Mouse (Mus musculus): ENCODE results near the gene Gm49510.
"Not testable (repeated sequence)": the region's sequence is repeated elsewhere in the genome, so short reads cannot be mapped to it uniquely, and the experiment has no call there.

The Gm49510 gene

DNA sequence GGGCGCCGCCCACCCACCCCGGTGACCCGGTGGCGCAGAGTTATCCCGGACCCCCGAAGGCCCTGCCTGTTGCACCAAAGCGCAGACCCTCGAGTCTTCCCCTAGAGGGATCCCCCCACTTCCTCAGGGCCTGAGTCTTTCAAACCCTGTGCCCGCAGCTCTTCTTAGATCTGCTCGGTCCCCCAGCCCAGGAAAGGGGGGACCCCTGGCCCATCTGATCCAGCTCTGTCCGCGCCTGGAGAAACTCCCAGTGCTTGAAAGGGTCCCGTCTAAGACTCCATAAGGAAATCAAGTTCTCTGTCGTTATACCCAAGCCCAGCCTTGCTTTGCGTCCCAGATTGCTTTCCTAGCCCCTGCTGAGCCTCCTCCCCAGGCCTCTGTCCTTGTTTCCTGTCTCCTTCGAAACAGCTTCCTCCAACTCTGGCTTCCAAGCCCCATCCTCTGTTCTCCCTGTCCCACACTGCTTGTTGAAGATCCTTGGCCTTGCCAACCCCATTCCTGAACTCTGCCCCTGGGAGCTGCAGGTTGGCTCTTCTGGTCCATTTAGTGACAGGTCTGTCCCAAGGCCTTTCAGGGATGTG, 21.6 kb upstream of the Gm49510 start:
- no peak for DNase-seq (ENCODE audit: extremely low spot score, low spot score)

DNA sequence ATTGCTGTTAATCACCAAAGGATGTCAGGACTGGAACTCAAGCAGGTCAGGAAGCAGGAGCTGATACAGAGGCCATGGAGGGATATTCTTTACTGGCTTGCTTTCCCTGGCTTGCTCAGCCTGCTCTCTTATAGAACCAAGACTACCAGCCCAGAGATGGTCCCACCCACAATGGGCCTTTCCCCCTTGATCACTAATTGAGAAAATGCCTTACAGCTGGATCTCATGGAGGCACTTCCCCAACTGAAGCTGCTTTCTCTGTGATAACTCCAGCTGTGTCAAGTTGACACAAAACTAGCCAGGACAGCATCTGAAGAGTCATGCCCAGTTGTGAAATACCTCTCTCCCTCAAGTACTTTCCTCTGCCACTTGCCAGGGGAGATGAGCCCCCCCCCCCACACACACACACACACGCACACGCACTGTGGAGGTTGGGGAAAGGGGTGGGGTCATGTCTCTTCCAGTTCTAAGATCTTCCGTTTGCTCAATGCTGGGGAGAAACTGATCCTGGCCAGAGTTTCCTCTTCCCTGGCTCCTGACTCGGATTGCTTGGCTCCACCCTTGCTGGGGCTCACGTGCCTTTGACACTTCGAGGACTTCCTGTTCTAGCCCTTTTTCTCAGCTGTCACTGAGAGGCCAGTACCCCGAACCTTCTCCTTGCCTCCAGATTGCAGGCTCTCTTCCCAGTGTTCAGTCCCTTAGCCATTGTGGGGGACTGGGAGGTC, 20.5 kb upstream of the Gm49510 start:
- DNase-seq (ENCODE audit: extremely low spot score, low spot score): not testable (repeated sequence)

GRCm38 (mm10) chr15:78880432-78880831, 19.0 kb upstream of the Gm49510 start:
- no peak for DNase-seq (ENCODE audit: extremely low spot score, low spot score)

GRCm38 (mm10) chr15:78881828-78882227, 17.6 kb upstream of the Gm49510 start:
- DNase-seq (ENCODE audit: extremely low spot score, low spot score): no peak

DNA sequence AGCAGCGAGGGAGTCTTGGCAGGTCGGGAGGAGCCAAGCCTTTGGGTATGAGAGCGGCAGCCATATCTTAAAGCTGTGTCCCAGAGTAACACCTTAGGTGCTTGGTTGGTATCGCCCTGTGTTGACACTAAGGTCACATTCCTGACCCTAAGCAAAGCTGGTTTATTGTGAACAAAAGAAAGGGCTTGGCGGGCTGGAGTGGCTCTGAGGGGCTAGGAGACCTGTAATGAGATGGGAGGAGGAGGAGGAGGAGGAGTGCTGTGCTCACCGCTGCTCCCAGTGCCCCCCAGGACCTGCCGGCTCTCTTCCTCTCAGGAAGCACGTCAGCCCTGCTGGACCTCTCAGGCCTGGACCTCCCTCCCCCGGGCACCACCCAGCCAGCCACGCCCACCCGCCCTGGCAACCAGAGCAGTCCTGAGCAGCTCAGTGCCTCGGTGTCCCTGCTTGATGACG, 10.0 kb upstream of the Gm49510 start:
- DNase-seq (ENCODE audit: extremely low spot score, low spot score): no peak

- DNase-seq (ENCODE audit: extremely low spot score, low spot score): no peak
These were observed 7.0 kb upstream of the Gm49510 start for GRCm38 (mm10) chr15:78892440-78892839.

DNA sequence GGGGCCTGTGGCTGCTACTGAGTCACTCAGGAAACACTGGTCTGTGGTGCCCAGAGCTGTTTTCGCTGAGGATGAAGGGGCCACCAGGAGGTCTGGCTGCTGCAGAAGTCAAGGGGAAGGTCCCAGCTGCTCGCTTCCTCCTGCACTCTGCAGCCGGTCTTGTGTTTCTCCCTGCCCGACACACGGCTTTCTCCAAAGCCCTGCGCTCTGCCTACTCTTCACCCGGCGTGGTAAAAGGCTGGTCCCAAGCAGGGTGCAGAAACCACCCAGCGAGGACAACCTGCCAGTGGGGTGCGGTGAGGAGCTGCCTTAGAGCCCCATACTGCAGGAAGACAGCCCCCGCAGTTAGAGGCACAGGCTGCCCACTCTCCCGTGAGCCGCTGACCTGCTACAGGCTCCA, 4.7 kb upstream of the Gm49510 start:
- DNase-seq (ENCODE audit: extremely low spot score, low spot score): no peak

DNA sequence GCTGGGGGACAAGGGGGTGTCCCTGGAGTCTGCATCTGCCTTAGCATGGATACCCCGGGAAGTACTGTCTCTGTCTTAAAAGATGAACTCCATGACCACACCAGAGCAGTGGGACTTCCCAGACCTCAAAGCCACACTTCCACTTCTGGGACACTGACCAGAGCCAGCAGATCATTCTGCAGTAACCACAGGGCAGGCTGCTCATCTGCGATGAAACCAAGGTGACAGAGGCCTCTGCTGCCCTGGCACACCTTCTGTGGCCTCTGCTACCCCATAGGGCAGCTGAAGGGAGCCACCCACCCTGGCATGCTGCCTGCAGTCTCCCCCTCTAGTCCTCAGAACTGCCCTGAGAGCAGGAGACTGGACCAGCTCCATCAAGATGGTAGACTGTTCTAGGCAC, 3.7 kb upstream of the Gm49510 start:
- no peak for DNase-seq (ENCODE audit: extremely low spot score, low spot score)

- no peak for DNase-seq (ENCODE audit: extremely low spot score, low spot score)
These were observed 3.3 kb upstream of the Gm49510 start for GRCm38 (mm10) chr15:78896149-78896548.

DNA sequence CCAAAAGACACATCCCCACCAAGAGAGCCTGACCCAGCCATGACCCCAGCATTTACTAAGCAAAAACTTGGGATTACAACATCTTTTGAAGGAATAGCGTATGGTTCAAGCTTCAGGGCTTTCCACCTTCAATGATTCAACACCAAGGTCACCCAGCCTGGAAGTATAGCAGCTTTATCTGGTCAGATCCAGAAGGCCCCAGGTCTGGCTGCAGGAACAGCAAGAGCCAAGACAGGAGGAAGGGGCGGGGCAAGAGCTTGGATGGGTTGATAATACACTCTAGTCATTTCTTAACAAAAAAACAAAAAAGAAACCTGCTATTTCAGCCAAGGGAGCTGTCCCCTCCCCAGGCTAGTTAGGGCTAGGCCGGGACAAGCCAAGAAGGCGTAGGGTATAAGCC, 2.0 kb upstream of the Gm49510 start:
- DNase-seq (ENCODE audit: extremely low spot score, low spot score): no peak

GRCm38 (mm10) chr15:78898507-78899001, 913 bp upstream of the Gm49510 start:
- no peak for DNase-seq (ENCODE audit: extremely low spot score, low spot score)

- peak; percentile 70 for DNase-seq (ENCODE audit: extremely low spot score, low spot score)
These were observed 495 bp downstream of the Gm49510 start, which contains the start of gene Sh3bp1 for GRCm38 (mm10) chr15:78899740-78900584. Sh3bp1 (plus strand) TSS chr15:78899768.

- peak; percentile 30 for DNase-seq (ENCODE audit: extremely low spot score, low spot score)
These were observed 1.3 kb downstream of the Gm49510 start for GRCm38 (mm10) chr15:78900585-78901421.

DNA sequence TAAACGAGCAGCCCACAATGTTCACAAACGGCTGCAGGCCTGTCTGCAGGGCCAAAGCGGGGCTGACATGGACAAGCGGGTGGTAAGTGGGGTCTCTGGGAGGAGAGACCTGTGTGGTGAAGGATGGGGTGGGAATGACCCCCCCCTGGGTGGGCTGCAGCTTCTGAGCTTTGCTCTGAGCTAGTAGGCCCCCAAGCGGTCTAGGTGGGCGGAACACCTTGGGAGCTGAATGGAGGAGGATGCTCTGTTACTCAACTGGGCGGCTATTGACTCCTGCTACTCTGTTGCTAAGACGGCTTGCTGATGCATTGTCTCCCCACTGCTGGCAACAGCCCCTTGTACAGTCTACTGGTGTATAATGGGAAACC, 1.9 kb downstream of the Gm49510 start:
- no peak for DNase-seq (ENCODE audit: extremely low spot score, low spot score)

GRCm38 (mm10) chr15:78903243-78903642, 3.8 kb downstream of the Gm49510 start:
- peak; percentile 79 for DNase-seq (ENCODE audit: extremely low spot score, low spot score)

GRCm38 (mm10) chr15:78908399-78908798, 8.9 kb downstream of the Gm49510 start:
- DNase-seq (ENCODE audit: extremely low spot score, low spot score): no peak

DNA sequence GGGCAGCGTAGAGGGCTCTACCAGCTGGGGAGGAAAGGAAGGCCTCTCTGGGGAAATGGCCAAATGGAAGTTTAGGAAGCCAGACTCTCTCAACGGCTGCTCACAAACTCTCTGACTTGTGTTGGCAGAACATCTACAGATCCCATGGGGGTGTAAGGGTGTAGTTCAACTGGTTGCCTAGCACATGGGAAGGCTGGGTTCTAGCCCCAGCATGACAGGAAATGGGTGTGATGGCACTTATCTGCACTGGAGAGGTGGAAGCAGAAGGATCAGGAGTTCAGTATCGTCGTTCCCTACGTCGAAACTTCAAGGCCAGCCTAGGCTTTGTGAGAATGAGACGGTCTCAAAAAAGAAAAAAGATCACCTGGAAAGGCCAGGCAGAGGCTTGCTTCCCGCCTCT, 9.5 kb downstream of the Gm49510 start:
- no peak for DNase-seq (ENCODE audit: extremely low spot score, low spot score)

DNA sequence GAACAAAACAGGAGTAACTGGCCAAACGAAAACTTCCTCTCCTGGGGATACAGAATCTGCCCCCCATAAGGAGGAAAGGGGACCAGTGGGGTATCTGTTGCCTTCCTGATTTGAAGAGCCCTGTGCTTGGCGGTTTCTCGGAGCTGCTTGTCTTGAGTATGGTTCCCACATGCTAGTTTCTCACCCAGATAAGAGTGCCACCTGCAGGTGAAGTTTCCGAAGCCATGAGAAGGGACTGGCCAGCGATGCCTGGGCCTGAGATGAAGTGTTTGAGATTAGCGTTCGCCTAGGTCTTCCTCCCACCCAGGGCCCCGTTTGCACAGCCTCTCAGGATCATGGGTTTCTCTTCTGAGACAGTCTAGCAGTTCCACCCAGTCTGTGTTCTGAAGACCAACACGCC, 12.6 kb downstream of the Gm49510 start:
- no peak for DNase-seq (ENCODE audit: extremely low spot score, low spot score)

DNA sequence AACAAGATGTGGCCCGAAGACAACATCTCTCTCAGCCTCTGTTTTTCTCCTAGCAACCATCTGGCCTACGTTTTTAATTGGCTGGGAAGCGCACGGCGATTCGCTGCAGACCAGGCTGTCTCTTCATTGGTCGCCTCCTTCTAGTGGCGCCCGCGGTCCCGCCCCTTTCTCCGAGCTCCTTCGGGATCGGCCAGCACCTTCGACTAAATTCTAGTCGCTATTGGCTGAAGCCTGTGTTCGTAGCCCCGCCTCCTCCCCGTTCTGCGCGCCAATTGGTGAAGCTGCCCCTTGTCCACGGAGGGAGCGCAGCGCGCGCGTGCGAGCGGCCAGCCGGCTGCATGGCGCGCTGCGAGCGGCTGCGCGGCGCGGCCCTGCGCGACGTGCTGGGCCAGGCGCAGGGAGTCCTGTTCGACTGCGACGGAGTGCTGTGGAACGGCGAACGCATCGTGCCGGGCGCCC, 14.2 kb downstream of the Gm49510 start, which contains the start of gene Pdxp:
Pdxp (plus strand) TSS at position 288 of the 459 bp plus-strand sequence.
- DNase-seq (ENCODE audit: extremely low spot score, low spot score): peak; percentile 96

DNA sequence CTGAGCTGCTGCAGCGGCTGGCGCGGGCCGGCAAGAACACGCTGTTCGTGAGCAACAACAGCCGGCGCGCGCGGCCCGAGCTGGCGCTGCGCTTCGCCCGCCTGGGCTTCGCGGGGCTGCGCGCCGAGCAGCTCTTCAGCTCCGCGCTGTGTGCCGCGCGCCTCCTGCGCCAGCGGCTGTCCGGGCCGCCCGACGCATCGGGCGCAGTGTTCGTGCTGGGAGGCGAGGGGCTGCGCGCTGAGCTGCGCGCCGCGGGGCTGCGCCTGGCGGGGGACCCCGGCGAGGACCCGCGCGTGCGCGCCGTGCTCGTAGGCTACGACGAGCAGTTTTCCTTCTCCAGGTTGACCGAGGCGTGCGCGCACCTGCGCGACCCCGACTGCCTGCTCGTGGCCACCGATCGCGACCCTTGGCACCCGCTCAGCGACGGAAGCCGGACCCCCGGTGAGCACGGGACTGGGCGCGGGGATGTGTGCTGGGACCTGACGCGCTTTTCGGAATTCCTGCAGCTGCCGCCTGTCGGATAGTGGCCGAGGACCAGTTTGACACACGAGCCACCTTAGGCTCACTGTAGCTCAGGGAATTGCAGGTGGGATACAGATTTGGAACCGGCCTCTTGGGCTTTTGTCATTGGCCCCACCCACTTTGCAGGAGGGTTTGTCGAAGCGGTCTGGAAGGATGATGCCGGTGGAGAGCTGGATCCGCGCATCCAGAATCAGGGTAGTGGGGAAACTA, 14.8 kb downstream of the Gm49510 start:
- peak; percentile 59 for DNase-seq (ENCODE audit: extremely low spot score, low spot score)
